Mouse (Mus musculus) heart, embryonic 16.5 days (tissue): ENCODE data around the gene Trim10. TPM values are rescaled to one million over a fixed set of nuclear protein-coding genes. Genes with fewer than 3 reads are reported as not detected.
"Not testable (repeated sequence)": the region's sequence is repeated elsewhere in the genome, so short reads cannot be mapped to it uniquely, and the experiment has no call there.

Experiments
- ATAC-seq: fragments of 200-750 bp; cut with Nextera tagmentation; replicated peaks from 2 replicates; pipeline ENCODE4 v1.8.0; 2017; ENCODE audit warnings: moderate number of reproducible peaks; ENCODE audit not compliant: insufficient read depth, low FRiP score; ENCODE audit errors: extremely low read depth
- H3K27ac ChIP-seq: fragments of 300-500 bp; sonication (generic); 2 replicates; pipeline ENCODE4 v1.5.1; 2014; ENCODE audit warnings: mild to moderate bottlenecking, low read length, control low read depth, moderate library complexity
- H3K27me3 ChIP-seq: fragments of 300-500 bp; sonication (generic); 2 replicates; pipeline ENCODE4 v1.6.1; 2014; ENCODE audit warnings: low read length, mixed read lengths; ENCODE audit not compliant: control insufficient read depth, insufficient read depth
- H3K36me3 ChIP-seq: fragments of 300-500 bp; sonication (generic); 2 replicates; pipeline ENCODE4 v1.6.1; 2014; ENCODE audit not compliant: control insufficient read depth, insufficient read depth
- H3K4me1 ChIP-seq: fragments of 300-500 bp; sonication (generic); 2 replicates; pipeline ENCODE4 v1.6.1; 2014; ENCODE audit warnings: low read length, mixed read lengths; ENCODE audit not compliant: control insufficient read depth, insufficient read depth
- H3K4me2 ChIP-seq: fragments of 300-500 bp; sonication (generic); 2 replicates; pipeline ENCODE4 v1.6.1; 2014; ENCODE audit warnings: low read depth, mild to moderate bottlenecking, control low read depth, low read length
- H3K4me3 ChIP-seq: fragments of 300-500 bp; sonication (generic); 2 replicates; pipeline ENCODE4 v1.5.1; 2014; ENCODE audit warnings: mild to moderate bottlenecking, control low read depth, low read length
- H3K9ac ChIP-seq: fragments of 300-500 bp; sonication (generic); 2 replicates; pipeline ENCODE4 v1.6.1; 2014; ENCODE audit warnings: low read length, control low read depth
- H3K9me3 ChIP-seq: fragments of 300-500 bp; sonication (generic); replicated peaks from 2 replicates; pipeline ENCODE4 v1.6.1; 2016; ENCODE audit warnings: low read length; ENCODE audit not compliant: control insufficient read depth
- WGBS: fragments of 180-500 bp; shearing (Covaris S2); extraction: QIAGEN DNeasy Blood & Tissue Kit; methylation state at CpG from one replicate; pipeline ENCODE4 v1.1.7; 2014; 5-methylcytosine and 5-hydroxymethylcytosine counted together
- polyA plus RNA-seq: library from polyadenylated mRNA; unstranded; fragments of >200 nt; fragmentation: Nextera tagmentation; extraction: Ambion mirVana; gene quantifications from 2 replicates; pipeline ENCODE4 v1.2.1, GENCODE M21; 2015

Trim10 gene
- polyA plus RNA-seq, 1 experiment from 2014 or later, result 5.8 TPM

DNA sequence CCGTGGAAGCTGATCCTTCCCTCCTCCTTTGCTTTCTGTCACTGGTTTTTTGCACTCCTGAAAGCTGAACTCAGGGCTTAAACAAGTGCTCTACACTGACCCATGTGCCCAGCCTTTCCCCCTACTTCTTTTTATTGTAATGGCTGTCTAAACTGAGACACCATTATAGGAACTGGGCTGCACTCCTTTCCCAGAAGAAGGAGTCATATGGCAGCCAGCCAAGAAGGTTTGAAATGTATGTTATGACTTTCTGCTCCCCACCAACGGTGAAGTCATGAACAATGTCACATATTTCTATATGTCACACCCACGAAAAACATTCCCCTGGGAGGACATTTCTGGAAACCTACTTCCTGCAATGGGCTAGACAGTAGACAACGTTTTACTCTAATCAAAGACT lies 5.3 kb downstream of the Trim10 start:
- Histone ChIP-seq H3K4me2 (no peak overlapping the region), H3K27ac (no peak overlapping the region), H3K4me3 (no peak overlapping the region), H3K9me3 (no peaks in the 10 kb centered on the region), H3K4me1 (no peaks in the 10 kb centered on the region), H3K36me3 (no peaks in the 10 kb centered on the region), H3K27me3 (no peaks in the 10 kb centered on the region; the same call in 1 of the 2 replicates), H3K9ac (no peak overlapping the region)
- 37% methylated on average over 4 of the region's 4 CpGs for WGBS
- ATAC-seq, result no peak

DNA sequence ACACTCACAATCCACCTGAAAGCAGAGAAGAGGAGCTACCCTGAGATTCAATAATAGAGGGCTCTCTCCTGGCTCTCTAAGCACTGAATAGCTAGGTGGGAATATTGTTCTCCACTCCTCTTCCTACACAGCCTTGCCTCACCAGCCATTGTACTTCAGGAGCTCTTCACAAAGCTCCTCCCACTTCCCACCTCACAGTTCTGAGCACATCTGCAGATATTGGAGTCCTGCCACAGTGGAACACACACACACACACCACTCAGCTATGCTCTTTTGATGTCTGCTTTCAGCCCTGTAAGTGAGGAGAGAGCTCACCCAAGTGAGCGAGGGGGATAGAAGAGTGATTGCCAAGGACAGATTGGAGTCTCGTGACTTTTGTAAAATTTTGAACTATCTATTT lies 14.0 kb downstream of the Trim10 start:
- no peaks in the 10 kb centered on the region for H3K4me1 ChIP-seq
- no peaks in the 10 kb centered on the region for H3K27me3 ChIP-seq
- 45% methylated on average over 2 of the region's 2 CpGs for WGBS
- H3K27ac ChIP-seq, result no peak overlapping the region
- H3K4me3 ChIP-seq, result no peak overlapping the region
- H3K4me2 ChIP-seq, result no peak overlapping the region
- ATAC-seq, result no peak
- no peak overlapping the region for H3K9ac ChIP-seq
- no peaks in the 10 kb centered on the region for H3K36me3 ChIP-seq
- no peaks in the 10 kb centered on the region for H3K9me3 ChIP-seq

DNA sequence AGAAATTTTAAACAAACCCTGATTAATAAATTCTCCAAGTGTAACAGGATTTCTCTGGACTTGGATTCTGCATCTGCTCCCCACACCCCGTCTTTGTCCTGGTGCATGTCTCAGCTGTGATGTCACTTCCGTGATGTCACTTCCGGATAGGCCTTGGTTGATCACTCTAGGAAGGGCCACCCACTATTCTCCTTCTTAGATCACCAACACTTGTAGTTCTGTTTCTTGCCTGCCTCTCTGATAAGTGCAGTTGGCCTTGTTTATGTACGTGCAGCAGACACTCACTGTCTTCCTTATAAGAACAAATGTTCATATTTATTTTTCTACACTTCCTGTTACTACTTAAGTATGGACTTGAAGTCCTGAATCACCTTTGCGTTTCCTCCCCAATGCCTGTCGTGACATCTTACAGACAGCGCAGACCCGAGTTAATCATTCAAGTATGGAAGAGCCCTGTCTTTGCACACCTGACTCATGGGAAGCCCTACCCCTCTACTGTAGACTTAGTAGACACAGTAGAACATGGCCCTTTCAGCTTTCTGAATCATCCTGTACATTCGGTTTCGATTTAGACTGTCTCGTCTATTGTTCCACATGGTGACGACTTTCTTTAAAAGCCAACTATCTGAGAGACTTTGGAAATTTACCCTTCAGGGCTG lies 15.9 kb downstream of the Trim10 start:
- Histone ChIP-seq H3K4me1 (no peaks in the 10 kb centered on the region), H3K27me3 (peaks cover 3% of the 10 kb centered on the region; the same call in 1 of the 2 replicates), H3K4me2 (no peak overlapping the region), H3K9me3 (no peaks in the 10 kb centered on the region), H3K27ac (no peak overlapping the region), H3K36me3 (no peaks in the 10 kb centered on the region), H3K9ac (no peak overlapping the region), H3K4me3 (no peak overlapping the region)
- 86% methylated on average over 12 of the region's 12 CpGs for WGBS
- no peak for ATAC-seq

DNA sequence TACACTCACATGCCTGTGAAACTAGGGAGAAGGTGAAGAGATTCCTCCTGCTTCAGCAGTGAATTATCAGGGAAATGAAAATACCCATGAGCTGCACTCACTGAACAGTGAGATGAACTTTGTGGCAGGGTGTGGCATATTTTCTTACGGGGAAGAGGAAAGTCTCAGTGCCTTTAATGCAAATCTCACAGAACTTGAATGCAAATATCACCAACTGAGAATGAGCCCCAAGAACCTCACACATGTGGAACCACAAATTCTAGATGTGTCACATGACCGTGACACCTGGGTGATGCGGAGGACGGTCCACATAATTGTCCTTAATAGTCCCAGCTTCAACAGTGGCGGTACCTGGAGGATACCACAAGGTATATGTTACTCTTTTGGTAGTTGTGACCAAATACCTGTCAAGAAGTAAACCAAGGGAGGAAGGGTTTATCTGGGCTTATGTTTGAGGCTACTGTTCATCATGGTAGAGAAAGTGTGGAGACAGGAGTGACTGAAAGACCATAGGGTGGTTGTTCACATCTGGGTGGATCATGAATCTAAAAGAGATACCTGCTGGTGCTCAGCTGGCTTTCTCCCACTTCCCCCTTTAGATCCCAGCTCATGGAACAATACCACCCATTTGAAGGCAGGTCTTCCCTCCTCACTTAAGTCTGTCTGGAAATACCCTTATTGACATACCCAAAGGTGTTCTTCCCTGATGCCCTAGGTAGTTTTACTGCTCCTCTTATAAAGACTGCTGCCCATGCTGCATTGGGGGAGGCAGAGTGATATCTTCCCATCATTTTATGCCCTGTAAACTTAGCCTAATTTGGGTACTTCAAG lies 20.9 kb downstream of the Trim10 start, which contains the start of gene Trim40:
Gene Trim40, minus strand, starts transcription at position 51 of the 831 bp plus-strand sequence.
- H3K4me3 ChIP-seq, result no peak within 1 kb of the TSS
- WGBS, result 79% methylated on average over 5 of the region's 5 CpGs
- no peak within 1 kb of the TSS for H3K4me2 ChIP-seq
- no peak within 1 kb of the TSS for H3K27ac ChIP-seq
- no peaks in the 10 kb centered on the region for H3K36me3 ChIP-seq
- no peak for ATAC-seq
- H3K9me3 ChIP-seq, result no peaks in the 10 kb centered on the region
- H3K27me3 ChIP-seq, result peaks cover 3% of the 10 kb centered on the region; the same call in 1 of the 2 replicates
- H3K9ac ChIP-seq, result no peak within 1 kb of the TSS
- no peaks in the 10 kb centered on the region for H3K4me1 ChIP-seq

DNA sequence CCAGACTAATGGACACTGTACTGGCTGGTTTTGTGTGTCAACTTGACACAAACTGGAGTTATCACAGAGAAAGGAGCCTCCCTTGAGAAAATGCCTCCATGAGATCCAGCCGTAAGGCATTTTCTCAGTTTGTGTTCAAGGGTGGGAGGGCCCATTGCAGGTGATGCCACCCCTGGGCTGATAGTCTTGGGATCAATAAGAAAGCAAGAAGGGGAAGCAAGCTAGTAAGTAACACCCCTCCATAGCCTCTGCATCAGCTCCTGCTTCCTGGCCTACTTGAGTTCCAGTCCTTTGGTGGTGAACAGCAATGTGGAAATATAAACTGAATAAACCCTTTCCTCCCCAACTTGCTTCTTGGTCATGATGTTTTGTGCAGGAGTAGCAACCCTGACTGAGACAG lies 22.1 kb downstream of the Trim10 start:
- not testable (repeated sequence) for H3K27ac ChIP-seq, H3K9ac ChIP-seq, H3K4me3 ChIP-seq, H3K4me2 ChIP-seq, H3K4me1 ChIP-seq, H3K36me3 ChIP-seq, H3K9me3 ChIP-seq, ATAC-seq, H3K27me3 ChIP-seq
- 85% methylated on average over 1 of the region's 1 CpGs for WGBS

DNA sequence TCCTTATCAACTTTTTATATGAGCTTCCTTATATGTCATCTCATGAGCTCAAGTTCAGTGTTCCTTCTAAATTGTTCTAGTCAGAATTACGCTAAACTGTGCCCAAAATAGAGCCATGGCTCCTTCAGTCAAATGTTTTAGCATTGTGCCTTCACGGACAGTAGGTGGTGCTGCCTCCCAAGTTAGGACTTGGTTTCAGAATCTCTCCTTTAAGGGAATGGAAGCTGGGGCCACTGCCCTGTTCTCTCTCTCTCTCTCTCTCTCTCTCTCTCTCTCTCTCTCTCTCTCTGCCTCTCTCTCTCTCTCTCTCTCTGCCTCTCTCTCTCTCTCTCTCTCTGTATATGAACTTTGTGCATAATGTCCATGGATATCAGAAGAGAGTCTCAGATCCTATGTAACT lies 23.0 kb downstream of the Trim10 start:
- Histone ChIP-seq H3K27me3 (peaks cover 3% of the 10 kb centered on the region; the same call in 1 of the 2 replicates), H3K9ac (no peak overlapping the region), H3K27ac (no peak overlapping the region), H3K4me3 (no peak overlapping the region), H3K4me1 (no peaks in the 10 kb centered on the region), H3K9me3 (no peaks in the 10 kb centered on the region), H3K36me3 (no peaks in the 10 kb centered on the region), H3K4me2 (no peak overlapping the region)
- WGBS, result 7% methylated on average over 2 of the region's 2 CpGs
- ATAC-seq, result no peak

DNA sequence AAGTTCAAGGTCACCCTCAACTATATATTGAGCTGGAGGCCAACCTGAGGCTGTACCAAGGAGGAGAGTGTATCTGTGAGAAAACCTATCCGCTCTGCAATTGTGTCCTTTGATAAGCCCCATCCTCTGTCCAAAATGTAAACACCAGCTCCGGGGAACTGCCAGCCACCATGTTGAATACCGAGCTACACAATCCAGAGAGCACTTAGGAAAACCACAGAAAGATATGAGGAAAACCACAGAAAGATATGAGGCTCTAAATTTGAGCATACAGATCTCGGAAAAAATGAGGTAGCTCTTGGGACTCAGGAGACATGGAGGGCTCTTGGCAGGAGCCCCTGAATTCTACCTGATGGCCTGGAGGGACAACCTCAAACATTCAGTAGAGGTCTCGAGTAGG lies 24.0 kb downstream of the Trim10 start:
- no peak for ATAC-seq
- Histone ChIP-seq H3K9me3 (no peaks in the 10 kb centered on the region), H3K27me3 (peaks cover 3% of the 10 kb centered on the region; the same call in 1 of the 2 replicates), H3K4me1 (no peaks in the 10 kb centered on the region), H3K4me3 (no peak overlapping the region), H3K4me2 (no peak overlapping the region), H3K9ac (no peak overlapping the region), H3K27ac (no peak overlapping the region), H3K36me3 (no peaks in the 10 kb centered on the region)
- WGBS, result 44% methylated on average over 5 of the region's 5 CpGs

DNA sequence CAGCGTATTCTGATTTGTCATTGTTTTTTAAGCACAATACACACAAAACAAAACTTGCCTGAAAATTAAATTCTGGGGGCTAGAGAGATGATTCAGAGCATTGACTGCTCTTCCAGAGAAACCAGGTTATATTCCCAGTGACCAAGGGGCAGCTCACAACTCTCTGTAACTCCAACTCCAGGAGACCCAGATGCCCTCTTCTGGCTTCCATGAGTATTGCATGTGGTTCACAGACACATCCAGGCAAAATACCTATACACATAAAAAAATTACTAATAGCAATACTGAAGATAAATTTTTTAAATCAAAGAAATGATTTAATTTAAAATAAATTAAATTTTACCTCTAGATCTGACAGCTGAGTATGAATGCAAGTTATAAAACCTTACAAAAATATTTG lies 27.2 kb downstream of the Trim10 start:
- WGBS, result 75% methylated on average over 1 of the region's 1 CpGs

DNA sequence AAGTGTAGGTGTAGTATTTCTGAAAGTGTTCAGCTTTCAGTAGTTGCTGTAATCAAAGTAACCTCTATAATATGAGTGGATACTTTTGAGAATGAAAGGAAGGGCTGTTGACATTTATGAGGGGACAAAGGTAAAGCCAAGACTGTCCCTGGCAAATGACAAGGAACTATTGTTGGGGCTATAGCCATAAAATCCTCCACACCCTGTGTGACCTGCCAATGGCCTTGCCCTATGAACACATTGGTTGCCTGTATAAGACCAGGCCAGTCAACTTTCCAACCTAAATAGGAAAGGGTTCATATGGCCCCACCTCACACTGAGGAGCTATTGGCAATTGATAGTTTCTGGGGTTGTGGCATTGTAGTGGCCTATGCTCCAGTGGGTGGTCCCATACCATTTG lies 27.7 kb downstream of the Trim10 start:
- no peaks in the 10 kb centered on the region for H3K36me3 ChIP-seq
- H3K9me3 ChIP-seq, result no peaks in the 10 kb centered on the region
- H3K4me1 ChIP-seq, result no peaks in the 10 kb centered on the region
- no peak overlapping the region for H3K4me3 ChIP-seq
- ATAC-seq, result no peak
- H3K9ac ChIP-seq, result no peak overlapping the region
- H3K27me3 ChIP-seq, result no peaks in the 10 kb centered on the region
- no peak overlapping the region for H3K4me2 ChIP-seq
- H3K27ac ChIP-seq, result no peak overlapping the region

More for the DNA sequence above, 27.2 kb downstream of the Trim10 start:
- Histone ChIP-seq H3K9me3 (no peaks in the 10 kb centered on the region), H3K4me1 (no peaks in the 10 kb centered on the region), H3K4me2 (no peak overlapping the region), H3K4me3 (no peak overlapping the region), H3K9ac (no peak overlapping the region), H3K36me3 (no peaks in the 10 kb centered on the region), H3K27me3 (no peaks in the 10 kb centered on the region), H3K27ac (no peak overlapping the region)
- ATAC-seq, result no peak
